Mouse (Mus musculus) right cerebral cortex, adult 18-20 months (tissue): ENCODE results near the gene Trim58.

Experiments used
- DNase-seq: peaks from one replicate; pipeline ENCODE4 v3.0.0; 2022; ENCODE audit warnings: mixed read lengths

Gene Trim58

DNA sequence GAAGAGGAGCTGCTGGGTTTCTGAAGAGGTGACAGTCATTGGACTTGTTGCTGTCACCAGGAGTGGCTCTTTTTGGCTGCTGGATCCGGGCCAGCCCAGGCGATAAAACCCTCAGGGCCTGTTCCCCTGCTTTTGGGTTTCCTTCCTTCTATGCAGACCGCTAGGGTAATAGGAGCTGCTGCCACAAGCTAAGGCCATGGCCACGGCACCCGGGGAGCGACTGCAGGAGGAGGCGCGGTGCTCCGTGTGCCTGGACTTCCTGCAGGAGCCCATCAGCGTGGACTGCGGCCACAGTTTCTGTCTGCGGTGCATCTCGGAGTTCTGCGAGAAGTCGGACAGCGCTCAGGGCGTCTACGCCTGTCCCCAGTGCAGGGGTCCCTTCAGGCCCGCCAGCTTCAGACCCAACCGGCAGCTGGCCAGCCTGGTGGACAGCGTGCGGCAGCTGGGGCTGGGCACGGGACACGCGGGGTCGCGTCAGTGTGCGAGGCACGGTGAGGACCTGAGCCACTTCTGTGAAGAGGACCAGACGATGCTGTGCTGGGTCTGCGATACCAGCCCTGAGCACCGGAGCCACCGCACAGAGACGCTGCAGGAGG, at the start of gene Trim58:
Gene Trim58, plus strand, starts transcription at position 194 of the 596 bp plus-strand sequence.
- DNase-seq = no peak

DNA sequence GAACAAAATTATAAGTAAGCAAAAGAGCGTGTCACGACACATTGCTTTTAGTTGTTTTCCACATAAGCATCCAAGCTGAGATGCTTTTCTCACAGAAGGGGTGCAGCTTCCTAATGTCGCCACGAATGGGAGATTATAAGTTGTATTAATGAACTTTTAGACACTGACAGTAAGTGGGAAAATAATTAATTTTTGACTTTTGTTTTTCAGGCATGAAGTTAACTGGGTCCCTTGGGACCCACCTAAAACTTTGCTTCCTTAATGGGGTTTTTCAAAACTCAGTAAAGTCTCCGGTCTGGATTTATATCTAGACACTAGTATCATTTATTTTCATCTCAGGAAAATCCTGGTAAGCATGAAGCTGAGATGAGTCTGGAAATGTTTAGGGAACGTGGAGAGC, 45.5 kb upstream of the Trim58 start, which contains the start of gene Olfr324:
Gene Olfr324, plus strand, starts transcription at position 301 of the 400 bp plus-strand sequence.
- DNase-seq = no peak

DNA sequence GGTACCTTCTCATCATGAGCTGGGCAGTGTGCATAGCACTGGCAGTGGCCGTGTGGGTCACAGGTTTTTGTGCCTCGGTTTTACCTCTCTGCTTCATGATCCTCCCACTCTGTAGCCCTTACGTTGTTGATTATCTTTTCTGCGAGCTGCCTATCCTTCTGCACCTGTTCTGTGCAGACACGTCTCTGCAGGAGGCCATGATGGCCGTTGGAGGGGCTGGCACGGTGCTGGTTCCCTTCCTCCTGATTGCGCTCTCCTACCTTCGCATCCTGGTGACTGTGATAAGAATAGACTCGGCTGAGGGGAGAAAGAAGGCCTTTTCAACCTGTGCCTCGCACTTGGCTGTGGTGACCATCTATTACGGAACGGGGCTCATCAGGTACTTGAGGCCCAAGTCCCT, 42.4 kb upstream of the Trim58 start:
- DNase-seq = no peak

DNA sequence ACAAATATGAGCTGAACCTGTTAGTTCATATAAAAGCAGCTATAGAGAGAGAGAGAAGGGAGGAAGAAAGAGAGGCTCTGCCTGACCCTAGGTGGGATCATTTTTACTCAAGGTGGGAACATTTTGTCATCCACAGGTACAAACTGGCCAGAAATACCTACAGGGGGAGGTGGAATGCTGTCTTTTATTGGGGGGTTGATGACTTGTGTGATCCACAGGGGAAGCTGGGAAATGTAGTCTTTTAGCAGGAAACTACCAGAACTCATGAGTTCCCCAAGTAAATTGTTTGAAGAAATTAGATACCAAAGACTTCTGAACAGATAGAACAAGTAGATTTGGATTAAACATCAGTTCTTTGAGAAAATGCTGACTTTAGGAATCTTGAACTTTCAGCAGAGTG, 38.2 kb upstream of the Trim58 start:
- no peak for DNase-seq

DNA sequence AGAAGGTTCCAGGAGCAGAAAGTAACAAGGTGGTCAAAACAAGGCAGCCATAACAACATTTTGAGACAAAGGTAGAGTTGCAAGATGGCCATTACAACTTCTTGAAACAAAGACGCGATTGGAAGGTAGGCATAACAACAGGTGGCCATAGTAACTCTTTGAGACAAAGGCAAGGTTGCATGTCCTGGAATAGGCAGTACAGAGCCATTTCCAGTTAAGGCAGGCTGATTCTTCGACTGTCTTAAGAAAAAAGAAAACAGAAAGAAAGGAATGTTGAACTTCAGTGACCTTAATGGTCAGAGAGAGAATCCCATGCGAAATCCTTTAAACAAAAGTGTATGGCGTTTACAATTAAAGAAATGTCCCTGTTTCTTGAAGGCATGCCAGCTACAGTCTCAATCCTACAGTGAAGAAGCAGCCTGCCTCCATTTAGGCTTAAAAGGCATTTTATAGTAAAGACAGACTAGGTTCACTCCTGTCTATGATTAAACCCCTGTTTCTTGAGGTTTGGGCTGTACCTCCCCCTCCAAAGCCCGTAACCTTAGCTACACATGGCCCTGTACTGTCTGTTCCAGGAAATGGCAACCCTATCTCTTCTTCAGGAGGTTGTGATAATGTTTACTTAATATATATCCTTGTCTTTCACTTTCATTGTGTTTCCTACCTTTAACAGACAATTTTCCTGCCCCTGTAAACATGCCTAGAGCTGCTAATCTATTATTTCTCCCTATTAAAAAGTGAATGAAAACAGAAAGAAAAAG, 37.3 kb upstream of the Trim58 start:
- no peak for DNase-seq

DNA sequence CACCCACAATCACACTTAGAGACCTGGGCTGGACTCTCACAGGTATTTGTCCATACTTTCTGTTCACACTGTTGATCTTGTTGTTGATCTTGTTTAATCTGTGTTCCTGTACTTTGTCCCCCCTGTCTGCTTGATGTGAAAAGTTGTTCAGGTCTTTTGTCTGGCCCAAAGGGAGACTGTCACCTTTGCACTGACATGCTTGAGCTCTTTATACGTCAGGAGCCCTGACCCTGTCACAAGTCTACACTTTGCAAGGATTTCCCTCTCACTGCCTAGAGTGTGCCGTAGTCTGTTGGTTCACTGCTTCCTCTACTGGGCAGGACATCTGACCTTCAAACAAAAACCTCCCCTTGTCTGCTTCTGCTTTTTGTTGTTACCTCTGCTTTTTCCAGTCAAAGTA, 35.6 kb upstream of the Trim58 start:
- DNase-seq = no peak

DNA sequence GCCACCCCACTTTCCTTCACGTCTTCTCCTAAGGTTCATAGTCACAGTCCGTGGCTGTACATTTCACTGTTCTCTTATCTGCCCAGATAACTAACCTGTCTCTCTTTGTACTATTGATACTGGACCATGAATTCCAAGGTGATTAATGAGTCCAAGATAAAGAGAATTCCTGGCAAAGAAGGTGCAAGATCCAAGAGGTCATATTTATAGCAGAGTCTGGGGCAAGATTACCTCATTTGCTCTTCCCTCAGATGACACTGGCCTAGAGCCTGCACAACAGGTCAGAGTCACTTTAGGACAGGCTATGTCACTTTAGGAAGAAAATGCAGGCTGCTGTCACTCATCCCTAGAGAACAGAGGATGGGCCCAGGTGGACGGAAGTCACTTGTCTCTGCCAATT, 35.0 kb upstream of the Trim58 start:
- DNase-seq = no peak

DNA sequence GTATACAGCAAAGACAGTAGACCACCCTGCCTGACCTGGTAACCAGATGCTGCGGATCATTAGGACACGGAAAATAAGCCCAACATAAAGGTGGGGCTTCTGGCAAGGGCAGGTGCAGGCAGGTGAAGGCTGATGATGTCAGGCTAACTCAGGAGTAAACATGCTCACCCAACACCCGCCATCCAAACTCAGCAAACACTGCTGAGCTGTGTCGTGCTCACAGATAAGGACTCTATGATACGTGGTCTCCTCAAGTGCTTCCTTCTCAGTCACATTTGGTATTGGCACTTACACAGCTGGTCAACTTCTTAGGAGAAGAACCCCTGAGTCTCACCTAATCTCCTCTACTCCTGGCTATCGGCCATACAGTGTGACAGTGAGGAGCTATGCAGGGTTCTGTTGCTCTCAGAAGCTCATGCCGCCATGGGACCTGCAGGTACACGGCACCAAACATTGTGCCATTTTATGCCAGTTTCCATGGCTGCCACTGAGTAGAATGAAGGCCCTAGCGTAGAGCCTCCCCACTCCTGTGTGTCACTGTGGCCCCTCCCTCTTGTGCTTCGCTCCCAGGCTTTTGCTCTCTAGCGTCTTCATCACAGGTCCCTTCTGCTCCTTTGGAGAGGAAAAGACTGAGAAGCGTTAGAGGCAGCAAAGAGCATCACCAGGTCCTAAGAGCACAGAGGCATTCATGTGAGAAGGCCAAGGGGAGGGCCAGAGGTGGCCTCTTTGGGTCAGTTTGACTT, 33.9 kb upstream of the Trim58 start:
- no peak for DNase-seq

DNA sequence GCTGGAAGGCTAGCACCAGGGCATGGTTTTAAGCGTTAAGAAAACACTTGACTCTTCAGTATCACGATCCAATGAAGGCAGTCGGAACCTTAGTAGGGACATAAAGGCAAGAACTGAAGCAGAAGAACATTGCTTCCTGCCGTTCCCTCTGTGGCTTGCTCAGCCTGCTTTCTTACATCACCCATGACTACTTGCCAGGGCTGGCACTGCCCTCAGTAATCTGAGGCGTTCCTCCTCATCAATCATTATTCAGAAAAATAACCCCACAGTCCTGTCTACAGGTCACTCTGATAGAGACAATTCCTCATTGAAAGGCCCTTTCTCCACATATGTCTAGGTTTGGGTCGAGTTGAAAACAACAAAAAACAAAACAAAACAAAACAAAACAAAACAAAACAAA, 33.2 kb upstream of the Trim58 start:
- DNase-seq = no peak

DNA sequence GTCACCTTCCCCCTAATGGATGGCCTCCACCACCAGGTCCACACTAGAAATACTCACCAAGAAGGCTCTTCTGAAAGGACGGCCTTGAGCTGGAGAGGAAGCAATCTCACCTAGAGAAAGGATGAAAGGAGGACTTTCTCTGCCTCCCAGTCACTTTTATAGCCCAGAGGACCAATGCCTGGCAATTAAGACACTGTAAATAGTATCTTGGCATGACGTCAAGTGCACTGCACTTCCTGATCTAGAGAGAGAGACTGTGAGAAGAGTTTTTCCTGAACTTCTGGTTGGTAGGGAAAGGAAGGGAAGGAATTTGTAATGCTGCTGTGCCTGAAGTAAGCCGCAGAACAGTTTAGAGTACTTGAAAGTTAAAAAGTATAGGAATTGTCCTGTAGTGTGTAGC, 26.9 kb upstream of the Trim58 start:
- no peak for DNase-seq

DNA sequence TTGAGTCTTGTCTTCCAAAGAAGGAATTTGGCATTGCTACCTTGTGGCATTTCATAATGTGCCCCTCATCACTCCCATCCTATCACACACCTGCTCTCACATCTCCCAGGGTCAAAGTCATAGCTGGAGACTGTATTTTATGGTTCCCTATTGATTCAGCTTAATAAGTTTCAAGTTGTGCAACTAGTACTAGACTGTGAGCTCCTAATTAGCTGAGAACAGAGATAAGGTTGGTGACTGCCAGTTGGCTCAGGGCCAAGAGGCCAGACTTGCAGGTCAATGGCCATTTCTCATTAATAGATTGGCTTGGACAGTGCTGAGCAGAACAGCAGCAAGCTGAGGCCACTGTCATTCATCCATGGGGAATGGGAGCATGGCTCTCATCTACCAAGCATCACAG, 25.7 kb upstream of the Trim58 start:
- no peak for DNase-seq

DNA sequence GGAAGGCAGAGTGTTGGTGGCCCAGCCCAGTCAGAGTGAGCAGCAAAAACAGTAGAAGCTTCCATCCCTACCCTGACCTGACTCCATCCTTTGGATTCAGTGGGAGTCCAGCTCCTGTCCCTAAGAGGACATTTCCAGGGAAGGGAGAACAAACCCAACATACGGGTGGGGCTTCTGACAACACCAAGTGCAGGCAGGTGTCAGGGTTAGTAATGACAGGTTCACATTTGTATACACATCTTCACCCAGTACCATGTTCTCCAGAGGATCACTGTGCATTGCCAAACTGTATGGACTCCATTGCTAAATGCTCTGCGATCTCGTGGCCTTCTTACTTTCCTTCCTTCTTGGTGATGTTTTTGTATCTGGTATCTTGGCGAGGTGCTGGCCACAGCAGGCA, 24.3 kb upstream of the Trim58 start, which contains the start of gene 2210407C18Rik:
Gene 2210407C18Rik, minus strand, starts transcription at position 101 of the 400 bp plus-strand sequence.
- no peak for DNase-seq

DNA sequence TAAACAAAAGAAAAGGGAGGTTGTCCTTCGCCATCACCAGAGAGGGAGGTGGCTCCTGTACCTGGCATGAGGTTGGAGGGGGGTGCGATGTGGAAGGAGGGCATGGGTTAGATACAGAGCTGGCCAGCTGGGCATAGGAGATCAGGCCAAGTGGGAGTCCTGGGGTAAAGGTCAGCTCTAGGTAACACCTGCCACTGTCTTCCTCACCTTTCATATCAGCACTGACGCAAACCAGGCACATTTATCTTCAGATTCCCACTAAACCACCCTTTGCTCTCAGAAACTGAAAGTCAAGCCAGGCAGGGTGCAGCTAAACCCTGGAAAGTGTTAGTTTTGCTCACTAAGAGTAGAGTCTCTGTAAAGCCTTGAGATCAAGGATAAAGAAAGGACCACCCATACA, 21.9 kb upstream of the Trim58 start:
- DNase-seq = no peak

DNA sequence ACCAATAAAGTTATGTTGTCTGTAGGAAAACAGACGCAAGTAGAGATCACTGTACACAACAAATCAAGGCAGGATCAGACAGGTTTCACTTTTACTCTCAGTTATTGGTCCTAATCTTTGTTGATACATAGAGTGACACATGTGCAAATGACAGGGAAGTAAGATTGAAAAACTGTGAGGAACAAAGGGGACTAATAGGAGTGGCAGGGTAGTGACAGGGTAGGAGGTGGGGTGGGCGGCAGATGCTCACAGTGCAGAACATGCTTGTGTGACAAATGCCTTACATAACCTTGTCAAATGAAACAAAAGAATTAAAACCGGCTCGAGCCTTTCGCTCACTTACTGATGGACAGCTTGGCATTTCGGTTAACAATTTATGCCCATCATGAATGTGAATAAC, 21.5 kb upstream of the Trim58 start:
- DNase-seq = peak; percentile 31

DNA sequence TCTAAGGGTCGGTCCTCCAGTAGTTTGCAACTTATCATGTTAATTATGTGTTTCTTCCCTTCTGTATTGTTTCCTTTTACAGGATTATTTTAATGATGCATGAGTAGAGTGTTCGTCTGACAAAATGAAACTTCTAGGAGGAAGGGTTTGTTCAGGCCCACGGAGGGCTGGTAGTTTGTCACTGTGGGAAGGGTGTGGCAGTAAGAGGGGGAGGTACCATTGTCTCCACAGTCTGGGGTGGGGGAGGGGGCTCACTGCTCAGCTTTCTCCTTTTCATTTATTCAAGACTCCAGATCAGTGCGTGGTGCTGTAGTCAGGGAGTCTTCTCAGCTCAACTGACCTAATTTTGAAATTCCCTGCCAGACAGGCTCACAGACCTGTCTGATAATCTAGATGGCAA, 14.1 kb upstream of the Trim58 start:
- DNase-seq = no peak

DNA sequence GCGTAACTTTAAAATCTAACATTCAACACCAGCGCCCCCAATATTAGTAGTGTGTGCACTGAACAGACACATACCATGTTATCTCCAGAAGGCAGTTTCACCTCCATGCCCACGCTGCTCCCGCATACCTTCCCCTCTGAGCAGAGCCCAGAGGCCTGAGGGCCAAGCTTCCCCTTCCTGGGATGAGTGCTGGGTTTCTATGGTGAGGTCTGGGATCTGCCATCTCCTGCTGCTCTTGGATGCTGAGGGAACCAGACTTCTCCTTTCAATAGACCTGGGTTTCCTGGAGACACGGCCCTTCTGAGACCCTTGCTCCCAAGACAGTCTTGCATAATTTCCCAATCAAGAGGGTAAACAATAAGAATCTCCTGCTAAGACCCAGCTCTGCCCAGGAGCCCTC, 9.9 kb upstream of the Trim58 start, which contains the start of gene Olfr323:
Gene Olfr323, minus strand, starts transcription at position 101 of the 400 bp plus-strand sequence.
- DNase-seq = no peak

DNA sequence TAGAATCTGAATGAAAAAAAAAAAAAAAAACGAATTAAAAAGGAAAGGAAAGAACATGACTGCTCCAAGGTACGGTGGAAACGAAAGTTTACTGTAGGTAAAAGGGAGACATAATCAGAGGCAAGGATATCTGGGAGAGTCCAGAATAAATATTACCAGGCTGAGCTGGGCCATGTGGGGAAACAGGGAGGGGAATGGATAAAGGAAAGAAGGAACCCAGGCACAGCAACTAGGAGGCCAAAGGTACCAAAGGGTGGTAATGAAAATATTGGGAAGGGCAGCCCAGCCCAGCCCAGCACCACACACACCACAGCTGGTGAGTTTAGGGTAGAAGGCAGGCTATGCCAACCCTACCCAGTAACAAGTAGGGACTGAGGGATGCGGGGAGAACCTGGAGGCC, 5.4 kb upstream of the Trim58 start:
- DNase-seq = no peak

DNA sequence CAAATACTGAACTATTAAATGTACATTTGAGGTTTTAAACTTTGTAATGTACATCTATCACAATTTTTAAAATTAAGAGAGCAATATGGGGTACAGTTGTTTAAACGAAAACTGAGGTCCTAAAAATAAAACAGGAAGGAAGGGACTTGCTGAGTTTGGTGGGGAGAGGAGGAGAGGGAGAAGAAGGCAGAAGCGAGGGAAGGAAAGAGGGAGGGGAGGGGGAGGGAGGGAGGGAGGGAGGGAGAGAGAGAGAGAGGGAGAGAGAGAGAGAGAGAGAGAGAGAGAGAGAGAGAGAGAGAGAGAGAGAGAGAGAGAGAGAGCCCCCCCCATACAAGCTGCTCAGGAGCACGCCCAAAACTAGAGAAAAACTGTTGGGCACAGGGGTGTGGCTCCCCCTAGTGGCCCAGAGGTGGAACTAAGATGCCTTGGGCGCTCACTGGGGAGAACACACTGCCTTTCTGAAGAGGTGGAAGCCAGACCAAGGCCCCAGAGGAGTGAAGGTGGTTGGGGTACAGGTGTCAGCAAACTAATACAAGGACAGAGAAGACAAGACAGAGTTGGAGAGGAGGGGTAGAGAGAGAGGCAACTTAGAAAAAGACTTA, 3.8 kb upstream of the Trim58 start:
- peak; percentile 42 for DNase-seq

DNA sequence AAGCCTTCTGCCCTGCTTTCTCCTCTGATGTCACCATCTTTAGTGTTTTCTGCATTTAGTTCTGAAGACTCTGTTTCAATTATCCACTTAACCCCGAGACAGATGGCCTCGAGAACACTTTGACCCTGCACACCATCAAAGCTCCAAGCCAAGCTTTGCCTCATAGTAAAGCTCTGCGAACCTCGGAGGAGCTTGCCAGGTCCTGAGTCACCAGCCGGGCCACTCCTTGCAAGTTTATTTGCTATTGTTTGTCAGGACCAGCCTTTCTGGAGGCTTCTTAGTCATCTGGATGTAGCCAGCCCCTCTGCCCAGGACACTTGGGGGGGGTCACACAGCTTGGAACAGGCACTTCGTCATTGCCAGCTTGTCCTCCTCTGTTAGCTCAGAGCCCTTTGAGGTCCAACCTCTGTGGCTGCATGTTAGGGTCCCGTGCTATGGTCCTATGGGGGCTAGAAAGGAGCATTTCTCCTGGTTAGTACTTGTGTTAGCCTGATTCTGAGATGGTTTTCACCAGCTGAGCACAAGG, 2.0 kb upstream of the Trim58 start:
- DNase-seq = no peak

DNA sequence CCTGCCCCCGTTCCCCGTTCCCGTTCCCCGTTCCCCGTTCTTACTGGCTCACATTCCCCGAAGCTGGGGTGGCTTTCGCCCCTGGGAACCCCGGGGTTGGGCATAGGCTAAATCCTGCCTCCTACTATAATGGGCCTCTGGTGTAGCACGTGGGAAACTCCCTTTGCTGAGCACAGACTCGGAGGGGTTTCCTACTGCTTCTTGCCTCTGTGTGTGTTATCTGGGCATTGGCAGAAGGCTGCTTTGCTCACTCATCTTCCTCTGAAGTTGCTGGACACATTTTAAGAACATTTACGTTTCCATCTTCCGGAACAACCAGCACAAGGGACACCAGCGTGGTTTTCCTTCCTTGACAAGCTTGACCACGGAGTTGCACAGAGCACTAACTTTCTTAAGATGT, 792 bp downstream of the Trim58 start:
- DNase-seq = no peak

DNA sequence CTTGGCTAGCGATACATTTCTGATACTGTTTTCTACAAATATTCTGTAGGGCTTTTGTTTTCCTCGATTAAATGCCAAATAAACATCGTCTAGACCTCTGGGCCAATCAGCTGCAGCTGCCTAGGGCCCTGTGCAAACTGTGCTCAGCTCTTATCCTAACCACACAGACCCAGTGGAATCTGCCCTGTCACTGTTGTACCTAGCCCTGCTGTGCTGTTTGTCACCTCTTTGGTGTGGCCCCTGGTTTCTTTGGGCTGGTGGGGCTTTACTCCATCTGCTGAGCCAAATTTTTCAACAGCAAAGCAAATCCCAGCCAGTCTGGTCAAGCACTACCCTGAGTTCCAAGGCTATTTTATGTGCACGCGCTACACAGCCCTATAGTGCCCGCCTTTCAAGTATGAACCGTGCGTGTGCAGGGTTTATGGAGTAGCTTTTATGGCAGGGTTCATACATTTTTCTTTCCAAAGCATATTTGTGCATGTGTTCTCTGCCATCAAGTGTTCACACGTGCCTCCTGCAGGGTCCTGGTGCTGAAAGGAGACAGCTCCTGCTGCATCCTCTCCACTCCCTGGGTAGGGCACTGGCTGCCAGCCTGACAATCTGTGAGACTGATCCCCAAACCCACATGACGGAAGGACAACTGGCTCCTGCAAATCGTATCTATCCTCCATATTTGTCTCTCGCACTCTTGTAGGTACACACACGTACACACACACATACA, 1.5 kb downstream of the Trim58 start:
- no peak for DNase-seq

DNA sequence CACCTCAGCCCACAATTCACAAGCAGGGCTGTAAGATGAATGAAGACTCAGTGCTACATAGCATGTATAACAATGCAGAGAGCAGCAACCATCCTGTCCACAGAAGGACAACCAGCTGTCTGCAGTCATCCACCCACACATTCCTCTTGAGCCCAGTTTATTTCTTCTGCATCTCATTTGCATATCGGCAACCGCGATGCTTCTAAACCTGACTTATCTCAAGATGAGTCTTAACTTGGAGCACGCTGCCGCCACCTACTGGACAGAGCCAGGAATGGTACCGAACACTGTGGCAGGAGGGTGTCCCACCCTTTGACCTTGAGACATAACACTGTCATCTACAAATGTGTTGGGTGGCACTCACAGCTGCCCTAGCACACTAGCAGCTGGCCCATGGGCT, 3.1 kb downstream of the Trim58 start:
- peak; percentile 18 for DNase-seq
